Mouse (Mus musculus) adrenal gland, postnatal 25 days (tissue): ENCODE measurements around the gene Gsg1l. TPM values are rescaled to one million over a fixed set of nuclear protein-coding genes. Genes with fewer than 3 reads are reported as not detected.

Source experiments
- DNase-seq: peaks from one replicate; pipeline ENCODE4 v3.0.0; 2021; ENCODE audit warnings: mixed read lengths
- total RNA-seq: library from RNA; stranded (reverse); gene quantifications from 2 replicates; pipeline ENCODE4 v1.2.3, GENCODE M21; 2021

The Gsg1l gene
- total RNA-seq, 1 experiment from 2014 or later, result 77.9 TPM

- DNase-seq, result no peak
These were observed 147.9 kb downstream of the Gsg1l start for GRCm38 (mm10) chr7:125934319-125934718.

DNA sequence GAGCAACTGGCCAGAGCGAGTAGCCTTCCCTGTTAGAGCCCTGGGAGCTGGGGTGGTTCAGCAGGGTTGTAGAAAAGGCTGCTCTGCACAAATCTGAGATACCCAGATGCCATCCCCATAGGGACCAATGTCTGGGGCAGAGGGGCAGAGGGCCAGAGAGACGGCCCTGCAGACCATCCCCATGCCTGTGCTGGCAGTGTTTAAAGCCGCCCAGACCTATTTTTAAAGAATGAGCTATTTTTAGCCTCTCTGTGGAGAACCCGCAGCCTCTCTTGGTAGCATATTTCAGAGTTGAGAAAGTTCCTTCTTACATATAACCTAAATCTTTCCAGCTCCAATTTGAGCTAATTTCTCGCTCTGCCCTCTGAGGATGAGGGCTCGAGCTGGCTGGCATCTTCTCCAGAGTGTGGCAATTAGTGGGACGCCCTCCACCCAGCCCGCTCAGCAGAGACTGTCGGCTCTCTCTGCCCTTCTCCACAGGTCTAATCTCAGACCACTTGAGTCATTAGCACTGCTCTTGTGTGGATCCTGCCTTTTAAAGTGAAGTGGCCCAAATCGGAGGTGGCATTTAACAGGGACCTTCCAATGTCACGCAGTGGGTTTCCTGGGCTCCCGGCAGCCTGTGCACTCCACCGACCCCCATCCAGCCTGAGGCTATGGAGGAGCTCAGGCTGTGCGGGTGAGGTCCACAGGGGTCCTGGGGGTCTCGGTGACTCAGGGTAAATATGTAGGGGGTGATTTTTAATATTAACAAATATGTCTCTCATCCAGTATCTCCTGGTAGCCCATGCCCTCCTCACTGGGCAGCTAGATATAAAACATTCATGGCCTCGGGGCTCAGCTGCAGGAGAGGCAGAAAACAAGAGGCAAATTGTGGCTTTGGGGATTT, 148.6 kb downstream of the Gsg1l start:
- DNase-seq, result no peak

DNA sequence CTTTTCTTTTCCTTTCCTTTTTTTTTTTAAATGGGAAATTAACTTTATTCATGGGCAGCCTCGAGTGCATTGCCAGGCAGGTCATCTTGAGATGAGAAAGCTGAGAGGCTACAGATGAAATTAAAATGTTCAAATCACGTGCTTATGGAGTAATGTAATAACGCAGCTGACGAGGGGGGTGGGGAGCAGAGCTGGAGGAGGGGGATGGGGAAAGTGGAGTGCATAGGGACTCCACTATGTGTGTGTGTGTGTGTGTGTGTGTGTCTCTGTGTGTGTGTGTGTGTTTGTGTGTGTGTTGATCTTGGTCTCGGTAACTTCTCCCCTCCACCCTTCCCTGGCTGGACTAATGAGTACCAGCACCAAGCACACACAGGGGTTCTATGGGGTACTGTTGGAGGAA, 150.6 kb downstream of the Gsg1l start:
- no peak for DNase-seq

DNA sequence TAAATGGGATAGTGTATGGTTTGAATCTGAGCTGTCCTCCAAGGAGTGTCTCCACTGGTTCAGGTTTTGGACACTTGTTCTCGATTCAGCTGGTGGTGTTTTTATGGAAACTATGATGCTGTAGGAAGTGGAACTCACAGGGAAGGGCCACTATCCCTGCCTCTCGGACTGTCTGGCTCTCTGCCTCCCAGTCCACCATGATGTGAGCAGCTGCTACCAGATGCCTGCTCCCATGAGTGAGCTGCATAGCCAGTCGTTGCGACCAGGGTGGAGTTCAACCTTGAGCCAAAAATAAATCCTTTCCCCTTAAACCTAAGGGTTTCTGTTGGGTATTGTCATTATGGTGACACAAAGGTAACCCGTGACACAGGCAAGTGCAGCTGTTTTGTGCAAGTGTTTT, 158.2 kb downstream of the Gsg1l start:
- no peak for DNase-seq

- no peak for DNase-seq
These were observed 161.4 kb downstream of the Gsg1l start for GRCm38 (mm10) chr7:125920801-125921200.

DNA sequence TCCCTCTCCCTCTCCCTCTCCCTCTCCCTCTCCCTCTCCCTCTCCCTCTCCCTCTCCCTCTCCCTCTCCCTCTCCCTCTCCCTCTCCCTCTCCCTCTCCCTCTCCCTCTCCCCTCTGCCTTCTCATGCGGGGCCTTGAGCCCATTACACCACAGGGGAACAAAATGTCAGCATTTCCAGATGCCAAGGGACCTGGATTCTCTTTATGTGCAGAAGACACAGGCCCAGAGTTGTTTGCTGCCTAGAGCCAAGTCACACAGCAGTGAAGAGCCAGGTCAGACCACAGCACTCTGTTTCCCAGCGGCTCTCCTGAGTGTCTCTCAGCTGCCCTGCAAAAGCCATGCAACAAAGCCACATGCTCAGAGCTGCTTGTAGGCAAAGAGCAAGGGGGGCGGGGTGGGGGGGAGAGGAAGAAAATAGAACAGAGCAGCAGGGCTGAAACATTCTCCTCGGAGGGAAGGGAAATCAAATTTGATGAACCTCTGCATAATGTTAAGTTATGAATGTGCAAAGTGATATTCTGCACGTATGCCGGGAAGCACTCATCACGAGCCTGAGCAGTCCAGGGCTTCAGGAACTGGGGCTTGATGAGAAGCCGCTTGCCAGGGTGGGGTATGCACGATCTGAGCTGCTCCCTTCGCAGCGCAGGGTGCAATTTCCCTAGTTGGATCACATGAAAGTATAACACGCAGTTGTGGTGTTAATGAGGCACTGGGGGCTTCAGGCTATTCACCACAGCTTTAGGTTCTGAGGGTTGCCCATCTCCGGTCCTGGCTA, 181.6 kb downstream of the Gsg1l start:
- DNase-seq, result no peak

DNA sequence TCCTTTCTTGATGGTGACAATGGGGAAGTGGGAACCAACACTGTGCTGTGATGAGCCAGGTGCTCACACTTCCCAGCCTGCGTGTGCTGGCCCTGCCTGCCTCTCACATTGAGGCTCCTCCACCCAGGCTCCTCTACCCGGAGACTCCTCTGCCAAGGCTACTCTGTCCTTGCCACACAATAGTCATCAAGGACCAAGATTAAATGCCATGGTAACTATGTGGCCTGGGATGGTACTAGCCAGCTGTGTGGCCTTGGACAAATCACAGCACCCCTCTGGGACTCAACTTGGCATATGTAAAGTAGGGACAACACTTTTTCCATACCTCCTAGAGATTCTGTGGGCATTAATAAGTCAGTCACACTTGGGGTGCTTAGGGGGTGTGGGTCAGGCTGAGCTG, 182.3 kb downstream of the Gsg1l start:
- peak; percentile 60 for DNase-seq

- DNase-seq, result peak; percentile 79
These were observed 183.2 kb downstream of the Gsg1l start for GRCm38 (mm10) chr7:125899036-125899435.

DNA sequence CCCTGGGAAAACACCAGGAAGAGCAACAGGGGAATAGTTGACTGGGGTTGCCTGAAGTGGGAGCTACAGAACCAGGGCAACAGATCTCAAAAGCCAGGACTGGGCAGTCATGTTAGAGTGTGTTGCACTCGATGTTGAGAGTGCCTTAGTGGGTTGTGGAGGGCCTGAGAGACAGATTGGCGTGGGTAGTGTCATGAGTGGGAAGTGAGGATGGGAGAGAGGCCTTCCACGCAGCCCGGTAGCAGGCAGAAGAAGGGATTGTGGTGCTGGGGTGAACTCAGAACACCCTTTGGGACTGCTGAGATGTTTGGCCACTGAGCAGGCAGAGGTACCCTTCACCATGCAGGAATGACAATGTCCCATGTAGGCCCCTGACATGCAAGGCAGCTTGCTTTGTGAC, 185.2 kb downstream of the Gsg1l start:
- DNase-seq, result no peak

DNA sequence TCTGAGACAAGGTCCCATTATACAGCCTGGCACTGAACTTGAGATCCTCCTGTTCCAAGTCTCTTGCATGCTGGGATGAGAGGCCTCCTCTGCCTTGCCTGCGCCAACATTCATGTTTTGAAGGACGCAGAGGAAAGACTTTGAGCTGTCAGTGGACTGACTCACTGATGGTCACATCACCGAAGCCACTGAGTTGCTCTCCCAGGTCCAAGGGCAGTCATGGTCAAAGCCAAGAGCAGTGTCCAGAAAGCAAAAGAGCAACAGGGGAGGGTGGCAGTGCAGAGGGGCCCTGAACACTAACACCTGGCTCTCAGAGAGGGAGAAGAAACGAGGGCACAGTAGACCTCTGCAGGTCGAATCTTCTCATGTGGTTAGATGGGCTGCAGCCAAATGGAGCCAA, 188.6 kb downstream of the Gsg1l start:
- peak; percentile 42 for DNase-seq

GRCm38 (mm10) chr7:125888373-125888772, 193.8 kb downstream of the Gsg1l start:
- no peak for DNase-seq

- DNase-seq, result no peak
These were observed 194.4 kb downstream of the Gsg1l start for GRCm38 (mm10) chr7:125887761-125888160.

DNA sequence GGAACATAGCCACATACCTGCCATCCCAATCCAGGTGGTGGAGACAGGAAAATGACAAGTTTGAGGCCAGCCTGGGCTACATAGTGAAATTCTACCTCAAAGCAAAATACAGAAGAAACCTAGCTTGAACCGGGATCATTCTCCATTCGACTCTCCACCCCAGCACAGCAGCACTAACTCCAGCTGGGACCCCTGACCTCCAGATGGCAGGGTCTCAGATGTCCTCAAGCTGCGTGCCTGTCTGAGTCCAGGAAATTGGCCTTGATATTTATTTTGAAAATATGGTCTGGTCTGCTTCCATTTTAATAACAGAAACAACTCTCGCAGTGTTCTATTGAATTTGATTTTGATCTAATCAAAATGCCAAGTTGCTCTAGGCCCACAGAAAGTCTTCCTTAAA, 195.1 kb downstream of the Gsg1l start:
- DNase-seq, result no peak

- no peak for DNase-seq
These were observed 196.0 kb downstream of the Gsg1l start for GRCm38 (mm10) chr7:125886116-125886680.

- DNase-seq, result no peak
These were observed 199.0 kb downstream of the Gsg1l start for GRCm38 (mm10) chr7:125883232-125883631.

- DNase-seq, result no peak
These were observed 204.2 kb downstream of the Gsg1l start for GRCm38 (mm10) chr7:125878040-125878439.

DNA sequence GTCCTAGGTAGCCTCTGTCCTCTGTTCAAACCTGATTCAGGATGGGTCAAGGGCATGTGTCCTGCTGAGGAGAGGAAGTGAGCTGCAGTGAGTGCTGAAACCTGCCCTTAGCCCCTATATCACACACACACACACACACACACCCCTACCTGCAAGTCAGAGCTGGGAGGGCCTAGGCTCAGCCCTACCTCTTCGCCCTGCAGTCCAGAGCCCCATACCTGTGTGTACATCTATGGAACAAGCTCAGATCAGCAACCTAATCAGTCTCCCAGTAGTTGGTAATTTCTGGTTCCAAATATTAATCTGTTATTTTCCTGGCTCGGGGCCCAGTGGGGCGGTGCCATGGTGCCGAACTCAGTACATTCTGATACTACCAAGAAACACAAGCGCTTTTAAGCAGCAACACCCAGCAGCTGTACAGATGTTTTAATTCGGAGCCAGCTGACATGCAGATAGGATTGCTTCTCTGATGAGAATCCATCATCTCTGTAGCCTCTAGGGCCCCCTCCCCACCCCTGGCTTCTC, 208.2 kb downstream of the Gsg1l start:
- DNase-seq, result peak; percentile 59

- no peak for DNase-seq
These were observed 209.3 kb downstream of the Gsg1l start for GRCm38 (mm10) chr7:125872874-125873273.

DNA sequence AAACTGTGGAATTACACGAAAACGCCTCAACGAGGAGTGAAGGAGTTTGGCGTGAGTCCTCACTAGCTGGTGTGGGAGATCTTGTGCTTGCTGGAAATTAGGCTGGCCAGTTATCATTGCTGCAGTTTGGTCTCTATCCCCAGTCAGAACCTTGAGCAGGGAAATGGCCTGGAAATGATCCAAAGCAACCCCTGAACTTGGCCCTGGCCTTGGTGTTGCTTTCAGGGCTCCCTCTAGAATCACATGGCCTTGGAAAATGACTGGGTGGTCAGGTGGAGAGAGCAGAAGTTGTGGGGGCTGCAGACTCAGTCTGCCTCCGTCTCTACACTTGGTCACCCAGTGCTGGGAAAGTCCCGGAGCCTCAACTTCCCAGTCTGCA, 210.0 kb downstream of the Gsg1l start:
- no peak for DNase-seq

DNA sequence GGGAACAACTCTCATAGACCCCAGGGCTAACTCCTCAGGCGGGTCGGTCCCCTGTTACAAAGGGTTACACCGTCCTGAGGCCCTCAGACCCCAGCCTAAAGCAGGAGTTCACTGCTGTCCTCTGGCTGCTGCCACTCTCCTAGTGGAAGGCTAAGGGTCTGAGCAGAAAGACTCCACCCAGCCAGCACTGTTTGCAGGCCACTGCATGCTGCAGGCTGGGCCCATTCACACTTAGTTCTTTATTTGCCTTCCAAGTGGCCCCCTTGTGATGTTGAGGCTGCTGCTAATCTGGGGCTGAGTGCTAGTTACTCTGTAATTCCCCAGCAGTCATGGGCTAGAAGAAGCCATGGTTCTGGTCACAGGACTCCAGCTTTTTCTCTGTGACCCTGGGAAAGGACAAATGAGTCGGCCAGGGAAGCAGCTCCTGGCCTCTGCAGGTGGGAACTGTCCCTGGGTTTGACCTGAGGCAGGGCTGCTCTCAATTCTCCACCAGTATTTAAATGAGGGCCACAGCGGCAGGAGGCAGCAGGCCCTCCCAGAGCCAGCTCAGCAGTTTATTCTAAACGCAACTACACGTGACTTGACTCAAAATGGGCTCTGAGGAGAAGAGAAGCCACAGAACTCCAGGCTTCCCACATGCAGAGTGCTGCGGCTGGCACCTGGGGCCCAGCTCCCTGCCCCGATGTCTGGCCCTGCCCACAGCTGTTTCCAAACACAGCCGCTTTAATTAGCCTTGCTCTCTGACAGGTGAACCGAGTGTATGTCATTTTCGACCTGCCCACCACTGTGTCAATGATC, 210.6 kb downstream of the Gsg1l start:
- DNase-seq, result no peak

- DNase-seq, result no peak
These were observed 213.6 kb downstream of the Gsg1l start for GRCm38 (mm10) chr7:125868570-125868969.

DNA sequence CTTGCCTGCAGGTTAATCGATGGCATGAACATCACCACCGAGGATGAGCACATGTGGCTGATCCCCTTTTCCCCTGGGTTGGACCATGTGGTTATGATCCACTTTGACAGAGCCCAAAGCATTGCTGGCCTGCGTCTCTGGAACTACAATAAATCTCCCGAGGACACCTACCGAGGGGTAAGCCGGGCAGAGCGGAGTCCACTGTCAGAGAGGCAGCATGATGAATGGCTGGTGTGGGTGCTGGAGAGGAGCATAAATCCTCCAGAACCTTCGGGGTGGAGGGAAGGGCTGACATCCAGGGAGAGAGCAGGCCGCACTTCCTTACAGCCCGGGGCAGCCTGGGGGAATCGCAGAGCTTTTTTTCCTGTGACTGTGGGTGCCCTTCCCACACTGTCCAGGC, 217.0 kb downstream of the Gsg1l start:
- peak; percentile 51 for DNase-seq
